Mouse (Mus musculus): ENCODE data around the gene Pbld1. TPM values are rescaled to one million over a fixed set of nuclear protein-coding genes. Genes with fewer than 3 reads are reported as not detected.

Gene Pbld1
- total and polyA plus RNA-seq, 2 experiments from 2014 or later, result 0.27 TPM; not detected in 1

DNA sequence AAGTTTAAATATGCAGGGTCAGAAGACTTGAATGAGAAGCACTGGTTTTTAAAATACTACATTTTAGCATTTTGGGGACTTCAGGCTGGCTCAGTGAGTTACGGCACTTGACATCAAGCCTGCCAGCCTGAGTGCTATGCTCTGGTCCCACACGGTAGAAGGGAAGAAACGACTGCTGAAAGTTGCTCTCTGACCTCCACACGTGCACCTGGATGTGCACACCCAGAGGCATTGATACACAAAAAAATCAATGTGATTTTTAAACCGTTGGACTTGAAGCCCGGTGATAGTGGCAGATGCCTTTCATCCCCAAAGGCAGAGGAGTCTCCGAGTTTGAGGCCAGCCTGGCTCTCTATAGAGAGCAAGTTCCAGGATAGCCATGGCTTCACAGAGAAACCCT lies 32.0 kb downstream of the Pbld1 start:
- Histone ChIP-seq H3K9me3 (ENCODE audit: low read length) (no peaks in the 10 kb centered on the region), H3K4me2 (ENCODE audit: low read depth) (no peak overlapping the region), H3K4me3 (ENCODE audit: low read depth, low read length) (no peak overlapping the region), H3K27ac (ENCODE audit: low read depth, low read length) (no peak overlapping the region), H3K4me1 (ENCODE audit: insufficient read depth) (peaks cover 4% of the 10 kb centered on the region; the same call in 1 of the 2 replicates), H3K27me3 (ENCODE audit: insufficient read depth, low read length) (no peaks in the 10 kb centered on the region), H3K9ac (no peak overlapping the region), H3K36me3 (ENCODE audit: insufficient read depth) (no peaks in the 10 kb centered on the region)
- ATAC-seq, result no peak
- DNase-seq, result no peak
- 81% methylated on average over 7 of the region's 7 CpGs for WGBS
- TF ChIP-seq CTCF (IDR thresholded peaks at IDR 0.05; ENCODE audit: low read depth), result no peak

DNA sequence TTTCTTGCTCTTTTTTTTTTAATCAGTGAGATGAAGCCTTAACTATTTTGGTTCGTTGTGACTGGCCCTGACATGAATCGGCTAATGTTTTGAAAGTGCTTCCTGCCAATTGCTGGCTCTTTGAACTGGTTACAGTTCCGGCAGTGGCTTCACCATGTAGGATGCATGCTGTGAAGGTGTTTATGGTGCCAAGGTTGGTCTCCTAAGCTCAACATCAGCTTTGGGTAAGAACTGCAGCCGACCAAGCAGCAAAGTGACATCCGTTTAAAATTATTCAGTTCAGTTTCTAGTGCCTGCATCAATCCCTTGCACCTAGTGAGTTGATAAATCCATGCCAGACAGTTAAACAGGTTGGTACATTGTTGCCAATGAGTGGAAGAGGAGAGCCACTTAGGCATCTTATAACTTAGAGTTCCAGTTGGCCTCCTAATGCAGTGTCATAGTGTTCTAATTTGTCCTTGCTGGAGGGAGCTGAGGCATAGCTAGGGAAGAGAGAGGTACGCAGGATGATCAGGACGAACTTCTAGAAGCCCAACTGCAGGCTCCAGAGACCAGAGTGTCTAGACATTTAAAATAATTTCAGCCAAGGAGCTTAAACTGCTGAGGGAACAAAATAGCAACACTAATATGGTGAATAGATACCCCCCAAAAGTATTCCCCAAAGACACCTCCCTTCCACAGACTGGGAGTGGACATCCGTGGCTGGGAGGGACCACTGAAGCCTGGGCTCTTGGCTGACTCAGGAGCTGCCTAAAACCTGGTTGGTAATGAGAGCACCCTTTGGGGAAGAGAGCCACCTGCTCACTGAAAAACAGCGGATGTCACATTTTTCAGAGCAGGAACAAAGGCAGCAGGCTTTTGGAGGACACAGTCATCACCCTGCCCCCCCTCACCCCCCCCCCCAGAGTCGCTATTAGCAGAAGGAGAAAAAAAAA lies 32.9 kb downstream of the Pbld1 start:
- no peak overlapping the region for H3K9ac ChIP-seq

GRCm38 (mm10) chr10:63096757-63097156 lies 36.8 kb downstream of the Pbld1 start:
- no peaks in the 10 kb centered on the region for H3K27me3 ChIP-seq (ENCODE audit: insufficient read depth, low read length)
- H3K4me1 ChIP-seq (ENCODE audit: insufficient read depth), result no peaks in the 10 kb centered on the region
- H3K36me3 ChIP-seq (ENCODE audit: insufficient read depth), result no peaks in the 10 kb centered on the region
- WGBS, result 80% methylated on average over 2 of the region's 2 CpGs
- no peak overlapping the region for H3K27ac ChIP-seq (ENCODE audit: low read depth, low read length)
- H3K4me2 ChIP-seq (ENCODE audit: low read depth), result no peak overlapping the region
- no peak overlapping the region for H3K9ac ChIP-seq
- no peak for DNase-seq
- ATAC-seq, result no peak
- TF ChIP-seq CTCF (IDR thresholded peaks at IDR 0.05; ENCODE audit: low read depth), result no peak
- H3K9me3 ChIP-seq (ENCODE audit: low read length), result no peaks in the 10 kb centered on the region
- no peak overlapping the region for H3K4me3 ChIP-seq (ENCODE audit: low read depth, low read length)

More for the DNA sequence above, 32.9 kb downstream of the Pbld1 start:
- no peak overlapping the region for H3K4me3 ChIP-seq (ENCODE audit: low read depth, low read length)
- no peak overlapping the region for H3K27ac ChIP-seq (ENCODE audit: low read depth, low read length)
- no peaks in the 10 kb centered on the region for H3K27me3 ChIP-seq (ENCODE audit: insufficient read depth, low read length)
- no peaks in the 10 kb centered on the region for H3K9me3 ChIP-seq (ENCODE audit: low read length)
- H3K4me1 ChIP-seq (ENCODE audit: insufficient read depth), result peaks cover 4% of the 10 kb centered on the region; the same call in 1 of the 2 replicates
- TF ChIP-seq CTCF (IDR thresholded peaks at IDR 0.05; ENCODE audit: low read depth), result no peak
- no peak overlapping the region for H3K4me2 ChIP-seq (ENCODE audit: low read depth)
- 65% methylated on average over 10 of the region's 10 CpGs for WGBS
- no peaks in the 10 kb centered on the region for H3K36me3 ChIP-seq (ENCODE audit: insufficient read depth)
- no peak for DNase-seq
- no peak for ATAC-seq

DNA sequence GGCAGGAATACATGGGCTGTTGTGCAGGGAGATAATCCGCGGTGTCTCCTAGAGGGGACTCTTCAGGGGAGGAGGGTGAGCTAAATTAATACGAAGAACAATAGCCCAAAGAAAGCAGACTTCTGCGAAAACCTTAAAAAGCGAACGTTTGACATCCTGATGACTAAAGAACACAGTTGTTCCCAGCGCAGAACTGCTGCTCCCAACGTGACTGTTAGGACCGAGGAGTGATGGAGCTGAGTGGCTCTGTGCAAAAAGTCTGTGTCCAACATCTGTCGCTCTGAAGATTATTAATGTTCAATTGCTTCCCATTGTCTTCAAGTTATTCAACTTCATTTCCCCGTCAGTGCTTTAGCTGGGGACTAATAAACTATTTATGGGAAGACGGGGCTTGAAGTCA lies 38.2 kb downstream of the Pbld1 start:
- H3K9ac ChIP-seq, result no peak overlapping the region
- DNase-seq (no peak), ATAC-seq (no peak)
- no peak for TF ChIP-seq CTCF (IDR thresholded peaks at IDR 0.05; ENCODE audit: low read depth)
- no peak overlapping the region for H3K4me2 ChIP-seq (ENCODE audit: low read depth)
- H3K4me1 ChIP-seq (ENCODE audit: insufficient read depth), result no peaks in the 10 kb centered on the region
- 58% methylated on average over 12 of the region's 12 CpGs for WGBS
- H3K4me3 ChIP-seq (ENCODE audit: low read depth, low read length), result no peak overlapping the region
- no peak overlapping the region for H3K27ac ChIP-seq (ENCODE audit: low read depth, low read length)
- H3K9me3 ChIP-seq (ENCODE audit: low read length), result no peaks in the 10 kb centered on the region
- H3K36me3 ChIP-seq (ENCODE audit: insufficient read depth), result no peaks in the 10 kb centered on the region
- no peaks in the 10 kb centered on the region for H3K27me3 ChIP-seq (ENCODE audit: insufficient read depth, low read length)

GRCm38 (mm10) chr10:63099521-63099920 lies 39.6 kb downstream of the Pbld1 start, which contains the start of gene Atoh7:
Gene Atoh7 (plus strand): TSS chr10:63099651.
- TF ChIP-seq CTCF (IDR thresholded peaks at IDR 0.05; ENCODE audit: low read depth), result no peak
- Histone ChIP-seq H3K36me3 (ENCODE audit: insufficient read depth) (no peaks in the 10 kb centered on the region), H3K4me1 (ENCODE audit: insufficient read depth) (no peaks in the 10 kb centered on the region), H3K4me2 (ENCODE audit: low read depth) (peak within 1 kb of the TSS; percentile 94), H3K4me3 (ENCODE audit: low read depth, low read length) (peak within 1 kb of the TSS; percentile 63), H3K9ac (peak within 1 kb of the TSS; percentile 74), H3K27ac (ENCODE audit: low read depth, low read length) (no peak within 1 kb of the TSS), H3K27me3 (ENCODE audit: insufficient read depth, low read length) (no peaks in the 10 kb centered on the region), H3K9me3 (ENCODE audit: low read length) (no peaks in the 10 kb centered on the region)
- WGBS, result 3% methylated on average over 16 of the region's 16 CpGs
- no peak for ATAC-seq
- no peak for DNase-seq

- H3K4me2 ChIP-seq (ENCODE audit: low read depth), result peak overlapping the region; percentile 94
- TF ChIP-seq CTCF (IDR thresholded peaks at IDR 0.05; ENCODE audit: low read depth), result no peak
- H3K9me3 ChIP-seq (ENCODE audit: low read length), result no peaks in the 10 kb centered on the region
- H3K36me3 ChIP-seq (ENCODE audit: insufficient read depth), result no peaks in the 10 kb centered on the region
- no peaks in the 10 kb centered on the region for H3K27me3 ChIP-seq (ENCODE audit: insufficient read depth, low read length)
- no peak overlapping the region for H3K27ac ChIP-seq (ENCODE audit: low read depth, low read length)
- peak overlapping the region; percentile 63 for H3K4me3 ChIP-seq (ENCODE audit: low read depth, low read length)
- peak; percentile 80 for DNase-seq
- no peaks in the 10 kb centered on the region for H3K4me1 ChIP-seq (ENCODE audit: insufficient read depth)
- H3K9ac ChIP-seq, result peak overlapping the region; percentile 74
- WGBS, result 6% methylated on average over 62 of the region's 62 CpGs
- peak; percentile 94 for ATAC-seq
Measured at GRCm38 (mm10) chr10:63099941-63100562, 40.1 kb downstream of the Pbld1 start.

- Histone ChIP-seq H3K27ac (ENCODE audit: low read depth, low read length) (no peak overlapping the region), H3K36me3 (ENCODE audit: insufficient read depth) (no peaks in the 10 kb centered on the region), H3K9me3 (ENCODE audit: low read length) (no peaks in the 10 kb centered on the region), H3K4me1 (ENCODE audit: insufficient read depth) (no peaks in the 10 kb centered on the region), H3K9ac (peak overlapping the region; percentile 74), H3K27me3 (ENCODE audit: insufficient read depth, low read length) (no peaks in the 10 kb centered on the region), H3K4me3 (ENCODE audit: low read depth, low read length) (peak overlapping the region; percentile 63), H3K4me2 (ENCODE audit: low read depth) (peak overlapping the region; percentile 94)
- ATAC-seq, result peak; percentile 60
- no peak for TF ChIP-seq CTCF (IDR thresholded peaks at IDR 0.05; ENCODE audit: low read depth)
- DNase-seq, result peak; percentile 35
- 9% methylated on average over 9 of the region's 9 CpGs for WGBS
Measured at GRCm38 (mm10) chr10:63100657-63101056, 40.7 kb downstream of the Pbld1 start.
